Mouse (Mus musculus) lung, adult 10 weeks (tissue): Measurements from ENCODE around the gene Mapk13. TPM values are rescaled to one million over a fixed set of nuclear protein-coding genes. Genes with fewer than 3 reads are reported as not detected.

Experiments used
- polyA plus RNA-seq: library from polyadenylated mRNA; stranded (reverse); fragments of 350-450 nt; fragmentation: Illumina TruSeq; extraction: RNeasy Lipid Tissue Mini Kit (QIAGEN cat#74804); gene quantifications from one replicate; pipeline ENCODE4 v1.2.3, GENCODE M21; 2014; ENCODE audit warnings: low read depth, low replicate concordance; ENCODE audit not compliant: insufficient read depth

Gene Mapk13
- 20.9 TPM for polyA plus RNA-seq

GRCm38 (mm10) chr17:28769121-28769874 is at the start of gene Mapk13:
Gene Mapk13 (plus strand): TSS chr17:28769297.

GRCm38 (mm10) chr17:28725783-28726182 is 43.3 kb upstream of the Mapk13 start, which contains the start of gene AC170998.1:
Gene AC170998.1 (plus strand): TSS chr17:28726083.

GRCm38 (mm10) chr17:28800671-28801412 is 31.7 kb downstream of the Mapk13 start, which contains the start of gene Brpf3:
Gene Brpf3 (plus strand): TSS chr17:28801090.

Other genes starting within 250 kb of the Mapk13 start
- gene Armc12, start 238.5 kb upstream of the Mapk13 start, polyA plus RNA-seq = not detected
- gene Clpsl2, start 219.9 kb upstream of the Mapk13 start, polyA plus RNA-seq = not detected
- gene Clps, start 208.5 kb upstream of the Mapk13 start, polyA plus RNA-seq = not detected
- not detected for gene Lhfpl5, start 193.7 kb upstream of the Mapk13 start, polyA plus RNA-seq
- 15.8 TPM for gene Srpk1, start 146.6 kb upstream of the Mapk13 start, polyA plus RNA-seq
- gene Slc26a8, start 79.1 kb upstream of the Mapk13 start, polyA plus RNA-seq = 0.31 TPM
- 37.5 TPM for gene Mapk14, start 78.0 kb upstream of the Mapk13 start, polyA plus RNA-seq
- not detected for gene AC170998.1, start 43.2 kb upstream of the Mapk13 start, polyA plus RNA-seq
- 10.6 TPM for gene Brpf3, start 31.8 kb downstream of the Mapk13 start, polyA plus RNA-seq
- gene Pnpla1, start 89.1 kb downstream of the Mapk13 start, polyA plus RNA-seq = not detected
- 0.07 TPM for gene 4930539E08Rik, start 146.0 kb downstream of the Mapk13 start, polyA plus RNA-seq
- not detected for gene Pxt1, start 174.5 kb downstream of the Mapk13 start, polyA plus RNA-seq
- gene Kctd20, start 182.7 kb downstream of the Mapk13 start, polyA plus RNA-seq = 29.1 TPM
- 42.7 TPM for gene Stk38, start 238.7 kb downstream of the Mapk13 start, polyA plus RNA-seq